Mouse (Mus musculus): ENCODE results near the gene M1ap. TPM values are rescaled to one million over a fixed set of nuclear protein-coding genes. Genes with fewer than 3 reads are reported as not detected.

M1ap gene
- polyA plus RNA-seq, 1 experiment from 2014 or later, result 0.26 TPM

DNA sequence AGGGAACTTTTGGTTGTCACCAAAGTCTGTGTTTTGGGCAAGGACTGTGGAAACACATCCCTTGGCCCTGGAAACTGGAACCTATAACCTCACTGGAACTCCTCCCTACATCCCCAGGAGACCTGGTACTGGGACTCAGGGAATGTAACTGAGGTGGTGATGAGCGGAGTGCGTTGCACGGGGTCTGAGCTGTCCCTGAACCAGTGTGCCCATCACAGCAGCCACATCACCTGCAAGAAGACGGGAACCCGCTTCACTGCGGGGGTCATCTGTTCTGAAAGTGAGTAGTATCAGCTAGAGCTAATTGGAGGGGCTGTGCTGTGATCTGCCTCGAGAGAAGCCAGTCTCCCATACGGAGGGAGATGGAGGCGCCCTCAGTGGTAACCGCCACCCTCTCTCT lies 102.7 kb downstream of the M1ap start:
- no peak overlapping the region for H3K4me3 ChIP-seq (replicated peaks; ENCODE audit: low read length)
- ATAC-seq (ENCODE audit: insufficient read depth, low FRiP score), result no peak
- 0 out of 2 replicates have a peak, but pooled peaks cover 5% of the 10 kb centered on the region for H3K4me1 ChIP-seq (ENCODE audit: control insufficient read depth, insufficient read depth, low read length)
- no peaks in the 10 kb centered on the region for H3K9me3 ChIP-seq (replicated peaks; ENCODE audit: control insufficient read depth, low read length)
- no peaks in the 10 kb centered on the region for H3K36me3 ChIP-seq (ENCODE audit: control insufficient read depth, insufficient read depth, low read length)
- no peak overlapping the region for H3K9ac ChIP-seq (ENCODE audit: low read length)
- H3K27ac ChIP-seq (ENCODE audit: low read length), result no peak overlapping the region
- no peaks in the 10 kb centered on the region for H3K27me3 ChIP-seq (ENCODE audit: control insufficient read depth, insufficient read depth, low read length)
- no peak overlapping the region for H3K4me2 ChIP-seq (ENCODE audit: low read depth, low read length)
- 72% methylated on average over 10 of the region's 10 CpGs for WGBS

DNA sequence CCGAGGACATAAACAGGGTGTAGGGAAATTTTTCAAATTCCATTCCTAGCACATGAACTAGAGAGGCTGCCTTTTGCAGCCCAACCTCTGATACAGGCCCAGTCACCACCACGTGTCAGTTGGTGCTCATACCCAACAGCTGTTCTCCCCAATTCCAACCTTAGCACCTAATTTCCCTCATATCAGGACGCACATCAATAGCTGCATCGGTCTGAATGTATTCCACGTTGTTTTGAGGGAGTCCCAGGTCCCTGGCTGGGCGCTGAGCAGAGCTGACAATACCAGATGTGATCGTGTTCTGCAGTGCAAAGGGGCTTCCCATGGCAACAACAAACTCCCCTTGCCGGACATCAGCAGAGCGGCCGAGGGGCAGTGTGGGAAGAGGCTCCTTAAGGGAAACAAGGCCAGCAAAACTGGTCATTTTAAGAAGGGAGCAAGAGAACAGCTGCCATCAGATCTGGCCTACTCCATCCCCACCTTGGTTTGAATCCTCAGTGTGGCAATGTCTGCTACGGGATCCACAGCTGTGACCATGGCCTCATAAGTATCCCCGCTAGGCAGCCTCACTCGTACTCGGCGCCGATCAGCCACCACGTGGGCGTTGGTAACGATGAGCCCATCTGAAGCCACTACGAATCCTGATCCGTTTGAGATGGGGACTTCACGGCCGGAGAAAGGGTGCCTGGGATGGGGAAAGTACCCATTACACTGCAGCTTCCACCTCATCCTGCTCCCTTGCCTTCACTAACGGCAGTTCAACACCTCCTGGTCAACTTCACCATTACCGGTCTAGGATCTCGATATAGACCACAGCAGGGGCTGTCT lies 106.6 kb downstream of the M1ap start:
- Histone ChIP-seq H3K36me3 (ENCODE audit: control insufficient read depth, insufficient read depth, low read length) (no peaks in the 10 kb centered on the region), H3K4me3 (replicated peaks; ENCODE audit: low read length) (peak overlapping the region; percentile 92), H3K9ac (ENCODE audit: low read length) (peak overlapping the region; percentile 93), H3K9me3 (replicated peaks; ENCODE audit: control insufficient read depth, low read length) (no peaks in the 10 kb centered on the region), H3K4me1 (ENCODE audit: control insufficient read depth, insufficient read depth, low read length) (peaks cover 15% of the 10 kb centered on the region), H3K4me2 (ENCODE audit: low read depth, low read length) (peak overlapping the region; percentile 89), H3K27ac (ENCODE audit: low read length) (peak overlapping the region; percentile 30), H3K27me3 (ENCODE audit: control insufficient read depth, insufficient read depth, low read length) (no peaks in the 10 kb centered on the region)
- no peak for ATAC-seq (ENCODE audit: insufficient read depth, low FRiP score)
- 1% methylated on average over 26 of the region's 26 CpGs for WGBS

DNA sequence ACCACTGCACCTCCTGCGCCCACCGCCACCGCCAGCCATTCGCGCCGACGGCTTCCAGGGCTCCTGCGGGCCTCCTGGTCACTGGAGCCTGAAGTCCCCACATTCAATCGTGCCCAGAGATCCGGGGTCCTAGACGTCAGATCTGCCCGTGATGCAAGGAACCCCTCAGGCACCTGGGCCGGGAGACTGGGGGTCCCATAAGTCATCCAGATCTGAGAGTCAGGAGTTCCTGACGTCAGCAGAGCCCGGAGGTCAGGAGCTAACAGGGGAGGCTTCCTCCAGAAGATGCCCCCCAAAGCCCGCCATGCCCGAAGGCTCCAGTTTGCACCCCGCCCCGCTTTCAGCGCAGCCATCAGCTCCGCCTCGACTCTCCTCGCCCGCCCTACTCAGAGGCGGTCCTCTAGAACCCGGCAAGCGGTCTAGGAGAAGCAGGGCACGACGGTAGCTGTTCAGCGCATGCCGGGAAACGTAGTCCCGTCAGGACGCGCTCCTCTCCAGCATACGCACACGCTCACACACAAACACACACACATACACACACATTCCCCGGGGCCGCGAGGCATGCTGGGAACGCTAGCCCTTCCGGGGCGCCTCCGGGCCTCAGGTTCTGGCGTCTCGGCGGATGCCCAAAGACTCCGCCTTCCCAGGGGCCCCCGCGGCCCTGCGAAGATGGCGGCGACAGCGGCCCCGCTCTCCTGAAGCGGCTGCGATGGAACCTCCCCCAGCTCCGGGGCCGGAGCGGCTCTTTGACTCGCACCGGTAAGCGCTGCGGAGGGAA lies 107.6 kb downstream of the M1ap start, which contains the start of gene Aup1:
Gene Aup1, plus strand, starts transcription at position 448 of the 778 bp plus-strand sequence.
- peak within 1 kb of the TSS; percentile 92 for H3K4me3 ChIP-seq (replicated peaks; ENCODE audit: low read length)
- ATAC-seq (ENCODE audit: insufficient read depth, low FRiP score), result peak; percentile 96
- H3K4me2 ChIP-seq (ENCODE audit: low read depth, low read length), result peak within 1 kb of the TSS; percentile 89
- peak within 1 kb of the TSS; percentile 93 for H3K9ac ChIP-seq (ENCODE audit: low read length)
- no peaks in the 10 kb centered on the region for H3K36me3 ChIP-seq (ENCODE audit: control insufficient read depth, insufficient read depth, low read length)
- H3K9me3 ChIP-seq (replicated peaks; ENCODE audit: control insufficient read depth, low read length), result no peaks in the 10 kb centered on the region
- WGBS, result under 1% methylated on average over 63 of the region's 64 CpGs
- peak within 1 kb of the TSS; percentile 81 for H3K27ac ChIP-seq (ENCODE audit: low read length)
- peaks cover 15% of the 10 kb centered on the region for H3K4me1 ChIP-seq (ENCODE audit: control insufficient read depth, insufficient read depth, low read length)
- H3K27me3 ChIP-seq (ENCODE audit: control insufficient read depth, insufficient read depth, low read length), result no peaks in the 10 kb centered on the region

DNA sequence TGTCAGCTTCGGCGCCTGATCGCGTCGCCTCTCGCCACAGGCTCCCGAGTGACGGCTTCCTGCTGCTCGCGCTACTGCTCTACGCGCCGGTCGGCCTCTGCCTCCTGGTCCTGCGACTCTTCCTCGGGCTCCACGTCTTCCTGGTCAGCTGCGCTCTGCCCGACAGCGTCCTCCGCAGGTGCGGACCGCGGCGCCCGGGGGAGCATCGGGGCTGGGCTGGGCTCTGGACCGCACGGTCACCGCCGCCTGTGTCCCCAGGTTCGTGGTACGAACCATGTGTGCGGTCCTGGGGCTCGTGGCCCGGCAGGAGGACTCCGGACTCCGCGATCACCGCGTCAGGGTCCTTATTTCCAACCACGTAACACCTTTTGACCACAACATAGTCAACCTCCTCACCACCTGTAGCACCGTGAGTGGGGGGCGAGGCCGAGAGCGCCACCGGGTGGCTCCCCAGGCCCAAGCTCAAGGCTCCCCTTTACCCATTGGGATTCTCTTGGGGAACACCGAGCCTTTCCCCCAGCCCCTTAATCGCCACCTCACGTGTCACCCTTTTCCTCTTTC lies 108.2 kb downstream of the M1ap start, which contains the start of gene Htra2:
Gene Htra2, minus strand, starts transcription at position 403 of the 561 bp plus-strand sequence.
- under 1% methylated on average over 50 of the region's 50 CpGs for WGBS
- H3K36me3 ChIP-seq (ENCODE audit: control insufficient read depth, insufficient read depth, low read length), result no peaks in the 10 kb centered on the region
- ATAC-seq (ENCODE audit: insufficient read depth, low FRiP score), result peak; percentile 9
- H3K4me1 ChIP-seq (ENCODE audit: control insufficient read depth, insufficient read depth, low read length), result peaks cover 15% of the 10 kb centered on the region
- peak within 1 kb of the TSS; percentile 93 for H3K9ac ChIP-seq (ENCODE audit: low read length)
- H3K27me3 ChIP-seq (ENCODE audit: control insufficient read depth, insufficient read depth, low read length), result no peaks in the 10 kb centered on the region
- peak within 1 kb of the TSS; percentile 92 for H3K4me3 ChIP-seq (replicated peaks; ENCODE audit: low read length)
- H3K9me3 ChIP-seq (replicated peaks; ENCODE audit: control insufficient read depth, low read length), result no peaks in the 10 kb centered on the region
- H3K27ac ChIP-seq (ENCODE audit: low read length), result peak within 1 kb of the TSS; percentile 81
- H3K4me2 ChIP-seq (ENCODE audit: low read depth, low read length), result peak within 1 kb of the TSS; percentile 89

DNA sequence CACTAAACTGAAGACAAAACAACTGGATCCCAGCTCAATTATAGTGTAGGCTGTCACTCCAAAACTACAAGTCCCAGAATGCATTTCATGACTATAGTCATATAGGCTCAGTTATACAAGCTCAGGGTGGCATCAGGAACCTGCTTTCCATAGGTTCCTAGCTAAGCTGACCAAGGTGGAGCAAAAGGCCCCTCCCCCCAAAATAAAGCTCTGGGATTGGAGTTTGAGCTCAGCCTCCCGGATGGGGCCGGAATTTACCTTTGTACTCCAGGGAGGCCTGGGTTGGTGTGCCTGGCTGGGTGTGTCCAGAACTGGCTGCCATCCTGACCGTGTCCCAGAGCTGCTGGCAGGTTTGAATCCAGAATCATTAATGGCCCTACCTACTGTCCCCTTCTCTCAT lies 111.1 kb downstream of the M1ap start, which contains the start of gene Dqx1:
Gene Dqx1, plus strand, starts transcription at position 55 of the 400 bp plus-strand sequence.
- Histone ChIP-seq H3K4me2 (ENCODE audit: low read depth, low read length) (peak within 1 kb of the TSS; percentile 43), H3K4me3 (replicated peaks; ENCODE audit: low read length) (peak within 1 kb of the TSS; percentile 32), H3K27me3 (ENCODE audit: control insufficient read depth, insufficient read depth, low read length) (peaks cover 8% of the 10 kb centered on the region), H3K9me3 (replicated peaks; ENCODE audit: control insufficient read depth, low read length) (no peaks in the 10 kb centered on the region), H3K27ac (ENCODE audit: low read length) (peak within 1 kb of the TSS; percentile 58; the same call in 1 of the 2 replicates), H3K4me1 (ENCODE audit: control insufficient read depth, insufficient read depth, low read length) (peaks cover 12% of the 10 kb centered on the region), H3K36me3 (ENCODE audit: control insufficient read depth, insufficient read depth, low read length) (no peaks in the 10 kb centered on the region), H3K9ac (ENCODE audit: low read length) (peak within 1 kb of the TSS; percentile 57)
- 36% methylated on average over 3 of the region's 3 CpGs for WGBS
- peak; percentile 59 for ATAC-seq (ENCODE audit: insufficient read depth, low FRiP score)

DNA sequence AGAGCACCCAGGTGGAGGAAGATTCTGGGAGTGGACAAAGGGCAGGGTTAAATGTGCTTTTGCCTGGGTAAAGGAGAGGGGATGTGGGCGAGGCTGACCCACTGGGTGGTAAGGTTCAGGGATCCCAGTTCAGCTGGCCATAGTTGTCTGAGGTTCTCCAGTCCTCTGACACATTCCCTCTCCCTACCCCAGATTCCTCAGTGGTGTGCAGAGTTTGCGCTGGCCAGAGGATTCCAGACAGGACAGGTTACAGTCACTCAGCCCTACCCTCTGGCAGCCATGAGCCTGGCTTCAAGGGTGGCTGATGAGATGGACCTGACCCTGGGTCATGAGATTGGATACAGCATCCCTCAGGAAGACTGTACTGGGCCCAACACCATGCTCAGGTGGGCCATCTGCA lies 112.0 kb downstream of the M1ap start:
- ATAC-seq (ENCODE audit: insufficient read depth, low FRiP score), result no peak
- H3K27me3 ChIP-seq (ENCODE audit: control insufficient read depth, insufficient read depth, low read length), result peaks cover 17% of the 10 kb centered on the region
- H3K9ac ChIP-seq (ENCODE audit: low read length), result peak overlapping the region; percentile 57
- WGBS, result 89% methylated on average over 2 of the region's 2 CpGs
- H3K9me3 ChIP-seq (replicated peaks; ENCODE audit: control insufficient read depth, low read length), result no peaks in the 10 kb centered on the region
- no peak overlapping the region for H3K27ac ChIP-seq (ENCODE audit: low read length)
- H3K4me3 ChIP-seq (replicated peaks; ENCODE audit: low read length), result peak overlapping the region; percentile 32
- no peaks in the 10 kb centered on the region for H3K36me3 ChIP-seq (ENCODE audit: control insufficient read depth, insufficient read depth, low read length)
- H3K4me2 ChIP-seq (ENCODE audit: low read depth, low read length), result peak overlapping the region; percentile 43
- peaks cover 9% of the 10 kb centered on the region for H3K4me1 ChIP-seq (ENCODE audit: control insufficient read depth, insufficient read depth, low read length)

DNA sequence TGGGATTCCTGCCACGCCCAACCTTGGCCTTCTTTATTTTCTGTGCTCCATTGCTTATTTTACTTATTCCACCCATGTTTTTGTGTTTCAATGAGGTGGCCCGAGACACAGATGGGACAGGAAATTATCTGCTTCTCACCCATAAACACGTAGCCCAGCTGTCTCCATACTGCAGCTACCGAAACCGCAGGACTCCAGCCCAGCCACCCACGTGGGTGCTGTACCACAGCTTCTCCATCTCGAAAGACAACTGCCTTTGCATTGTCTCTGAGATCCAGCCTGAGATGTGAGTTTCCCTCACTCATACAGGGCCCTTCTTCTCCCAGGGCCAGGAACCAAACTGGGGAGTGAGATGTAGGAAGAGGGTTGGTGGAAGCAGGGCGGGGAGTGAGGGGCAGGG lies 119.3 kb downstream of the M1ap start:
- H3K4me1 ChIP-seq (ENCODE audit: control insufficient read depth, insufficient read depth, low read length), result peaks cover 7% of the 10 kb centered on the region
- H3K27ac ChIP-seq (ENCODE audit: low read length), result no peak overlapping the region
- no peak overlapping the region for H3K4me2 ChIP-seq (ENCODE audit: low read depth, low read length)
- no peak overlapping the region for H3K9ac ChIP-seq (ENCODE audit: low read length)
- no peaks in the 10 kb centered on the region for H3K36me3 ChIP-seq (ENCODE audit: control insufficient read depth, insufficient read depth, low read length)
- H3K27me3 ChIP-seq (ENCODE audit: control insufficient read depth, insufficient read depth, low read length), result peaks cover 87% of the 10 kb centered on the region
- no peak overlapping the region for H3K4me3 ChIP-seq (replicated peaks; ENCODE audit: low read length)
- no peak for ATAC-seq (ENCODE audit: insufficient read depth, low FRiP score)
- no peaks in the 10 kb centered on the region for H3K9me3 ChIP-seq (replicated peaks; ENCODE audit: control insufficient read depth, low read length)
- whole genome bisulfite sequencing, result 33% methylated on average over 8 of the region's 8 CpGs

DNA sequence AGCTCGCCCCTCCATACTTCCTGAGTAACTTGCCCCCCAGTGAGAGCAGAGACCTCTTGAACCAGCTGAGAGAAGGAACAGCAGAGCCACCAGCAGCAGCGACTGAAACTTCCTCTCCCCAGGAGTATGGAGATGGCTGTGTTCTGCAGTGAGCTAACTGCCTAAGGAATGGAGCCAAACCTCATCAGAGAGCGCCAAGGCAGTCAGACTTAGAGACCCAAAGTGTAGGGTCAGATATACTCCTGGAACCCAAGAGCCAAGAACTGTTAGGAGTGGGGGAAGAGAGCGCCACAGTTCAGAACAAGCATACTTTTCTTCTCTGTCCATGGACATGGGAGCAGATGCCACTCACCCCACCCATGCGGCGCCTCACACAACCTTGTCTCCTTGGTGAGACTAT lies 119.7 kb downstream of the M1ap start:
- no peak overlapping the region for H3K4me3 ChIP-seq (replicated peaks; ENCODE audit: low read length)
- H3K9ac ChIP-seq (ENCODE audit: low read length), result no peak overlapping the region
- H3K27ac ChIP-seq (ENCODE audit: low read length), result no peak overlapping the region
- no peak for ATAC-seq (ENCODE audit: insufficient read depth, low FRiP score)
- no peaks in the 10 kb centered on the region for H3K9me3 ChIP-seq (replicated peaks; ENCODE audit: control insufficient read depth, low read length)
- H3K27me3 ChIP-seq (ENCODE audit: control insufficient read depth, insufficient read depth, low read length), result peaks cover 92% of the 10 kb centered on the region
- 32% methylated on average over 6 of the region's 6 CpGs for WGBS
- peaks cover 11% of the 10 kb centered on the region for H3K4me1 ChIP-seq (ENCODE audit: control insufficient read depth, insufficient read depth, low read length)
- H3K4me2 ChIP-seq (ENCODE audit: low read depth, low read length), result no peak overlapping the region
- H3K36me3 ChIP-seq (ENCODE audit: control insufficient read depth, insufficient read depth, low read length), result no peaks in the 10 kb centered on the region

All from stomach, embryonic 16.5 days (tissue).